Mouse (Mus musculus) NIH3T3 (cell line): Measurements from ENCODE around the gene Lrrc43.
"Not testable (repeated sequence)": the region's sequence is repeated elsewhere in the genome, so short reads cannot be mapped to it uniquely, and the experiment has no call there.

Experiments used
- DNase-seq: peaks from one replicate; pipeline ENCODE4 v3.0.0-alpha.2; 2012; ENCODE audit warnings: low read depth

Lrrc43 gene

DNA sequence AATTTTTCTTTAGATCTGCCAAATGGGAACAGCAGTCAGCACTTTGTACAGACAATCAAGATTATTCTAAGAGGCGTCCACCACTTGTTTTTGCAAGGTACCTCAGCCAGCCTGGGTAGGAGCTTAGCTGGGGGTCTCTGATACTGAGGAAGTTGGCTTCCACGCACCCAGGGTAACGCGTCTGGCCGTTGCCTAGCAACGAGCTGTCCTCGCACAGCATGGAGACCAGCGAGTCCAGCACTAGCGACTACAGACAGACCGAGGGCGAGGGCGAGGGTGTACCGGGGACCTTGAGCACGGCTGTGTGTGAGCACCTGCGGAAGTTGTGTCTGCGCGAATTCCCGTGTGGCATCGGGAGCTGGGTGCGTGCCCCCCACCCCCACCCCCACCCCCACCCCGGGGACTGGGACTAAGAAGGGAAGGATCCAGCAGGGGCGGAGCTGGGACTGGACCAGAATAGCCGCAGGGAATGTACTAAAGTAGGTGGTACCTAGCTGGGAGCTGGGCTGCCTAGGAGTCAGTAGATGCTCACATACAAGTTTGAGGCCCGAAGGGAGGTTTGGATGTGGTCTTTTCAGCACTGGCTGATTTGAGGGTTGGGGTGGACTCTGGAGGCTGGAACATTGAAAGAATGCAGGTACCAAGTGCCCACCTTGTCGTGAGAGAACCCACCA lies at the start of gene Lrrc43, which contains the start of gene Il31:
Lrrc43 (plus strand) TSS at position 194 of the 674 bp plus-strand sequence.
Il31 (minus strand) TSS at position 378 of the 674 bp plus-strand sequence.
- DNase-seq, result no peak

DNA sequence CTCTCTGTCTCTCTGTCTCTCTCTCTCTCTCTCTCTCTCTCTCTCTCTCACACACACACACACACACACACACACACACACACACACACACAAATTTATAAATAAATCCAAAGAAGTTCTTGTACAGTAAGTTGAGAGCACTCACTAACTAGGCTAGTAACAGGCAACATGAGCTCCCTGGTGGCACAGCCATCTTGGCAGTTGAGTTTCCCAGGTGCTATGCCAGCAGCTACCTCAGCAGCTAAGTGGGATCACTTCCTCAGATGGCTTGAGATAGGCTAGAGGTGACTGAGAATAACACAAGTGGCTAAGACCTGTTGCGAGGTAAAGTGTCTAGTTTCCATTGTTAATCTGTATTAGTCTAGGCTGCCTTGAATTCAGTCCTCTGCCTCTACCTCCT lies 49.8 kb upstream of the Lrrc43 start:
- DNase-seq, result no peak

DNA sequence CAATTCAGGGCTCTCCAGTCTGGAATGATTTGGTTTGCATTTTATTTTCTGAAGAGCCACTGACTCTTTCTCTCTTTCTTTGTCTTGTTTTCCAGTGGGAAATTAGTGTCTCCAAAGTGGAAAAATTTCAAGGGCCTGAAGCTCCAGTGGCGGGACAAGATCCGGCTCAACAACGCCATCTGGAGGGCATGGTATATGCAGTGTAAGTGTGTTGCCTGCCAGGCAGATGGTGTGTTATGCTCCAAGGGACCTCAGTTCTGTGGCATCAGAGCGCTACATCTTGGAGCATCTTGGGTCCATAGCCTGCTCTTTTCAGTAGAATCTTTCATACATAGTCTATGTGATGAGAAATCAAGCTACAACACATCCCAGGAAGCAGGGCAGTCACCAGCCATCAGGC lies 49.2 kb upstream of the Lrrc43 start:
- DNase-seq, result no peak

DNA sequence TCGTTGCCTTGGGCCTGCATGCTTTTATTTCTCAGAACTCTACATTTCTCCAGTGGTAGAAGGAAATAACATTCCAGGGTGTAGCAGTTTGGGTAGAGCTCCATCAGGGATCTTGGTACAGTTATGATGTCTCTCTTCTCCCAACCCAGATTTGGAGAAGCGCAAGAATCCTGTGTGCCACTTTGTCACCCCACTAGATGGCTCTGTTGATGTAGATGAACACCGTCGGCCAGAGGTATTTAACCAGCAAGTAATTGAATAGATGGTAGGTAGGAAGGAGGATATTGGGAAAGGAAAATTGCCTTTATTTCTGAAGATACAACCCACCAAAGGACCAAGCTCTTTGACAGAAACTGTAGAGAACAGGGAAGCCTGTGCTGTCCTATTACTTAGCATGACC lies 48.4 kb upstream of the Lrrc43 start:
- no peak for DNase-seq

DNA sequence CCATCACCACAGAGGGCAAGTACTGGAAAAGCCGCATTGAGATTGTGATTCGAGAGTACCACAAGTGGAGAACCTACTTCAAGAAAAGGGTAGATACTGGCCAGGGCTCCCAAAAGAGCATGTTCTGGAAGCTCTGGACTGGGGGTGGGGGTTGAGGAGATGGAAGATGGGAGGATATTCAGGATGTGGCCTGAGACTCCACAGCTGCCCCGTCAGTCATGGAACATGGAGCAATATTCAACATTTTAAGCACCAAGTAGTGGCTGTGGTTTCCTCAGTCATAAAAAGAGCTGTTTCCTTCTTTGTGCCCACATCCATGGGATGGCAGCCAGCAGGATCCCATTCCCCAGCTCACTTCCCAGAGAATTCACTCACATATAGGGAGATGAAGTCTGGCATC lies 46.8 kb upstream of the Lrrc43 start:
- DNase-seq, result no peak

DNA sequence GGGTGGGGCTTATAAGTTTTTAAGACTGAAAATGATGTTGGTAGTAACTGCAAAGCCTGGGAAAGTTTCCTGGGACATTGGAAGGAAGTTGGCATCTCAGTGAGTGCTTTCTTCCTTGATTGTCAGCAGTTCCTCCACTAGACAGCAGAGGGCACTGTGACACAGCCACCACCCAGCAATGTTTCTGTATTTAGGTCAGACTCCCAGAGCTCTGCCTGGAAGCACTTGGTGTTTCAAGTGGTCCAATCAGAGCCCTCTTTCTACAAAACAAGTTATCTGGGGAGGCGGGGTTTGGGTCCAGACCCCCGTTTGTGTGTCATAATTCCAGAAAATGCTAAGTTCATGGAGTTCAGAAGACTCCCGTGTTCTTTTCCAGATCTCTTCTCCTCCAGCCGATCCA lies 45.0 kb upstream of the Lrrc43 start:
- peak; percentile 88 for DNase-seq

DNA sequence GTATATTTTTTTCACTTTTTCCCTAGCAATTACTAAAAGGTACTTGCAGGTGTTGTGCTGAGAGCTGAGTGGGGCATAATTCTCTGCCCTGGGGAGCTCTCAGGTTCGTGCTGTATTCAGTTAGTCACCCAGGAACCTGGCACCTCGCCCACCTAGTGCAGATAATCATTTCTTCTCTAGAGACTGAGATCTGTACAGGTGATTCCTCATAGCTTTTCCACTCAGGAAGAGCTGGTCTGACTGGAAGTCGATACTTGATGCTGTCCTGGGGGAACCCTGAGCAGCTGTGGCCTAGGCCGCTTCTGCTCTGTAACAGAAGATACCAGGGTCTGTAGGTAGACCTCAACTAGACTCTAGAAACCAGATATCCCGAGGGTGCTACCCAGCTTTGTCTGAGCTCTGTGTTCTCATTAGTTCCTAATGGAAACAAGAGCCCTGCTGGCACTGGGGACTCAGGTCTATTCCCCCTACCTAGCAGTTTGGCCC lies 44.2 kb upstream of the Lrrc43 start:
- DNase-seq, result no peak

DNA sequence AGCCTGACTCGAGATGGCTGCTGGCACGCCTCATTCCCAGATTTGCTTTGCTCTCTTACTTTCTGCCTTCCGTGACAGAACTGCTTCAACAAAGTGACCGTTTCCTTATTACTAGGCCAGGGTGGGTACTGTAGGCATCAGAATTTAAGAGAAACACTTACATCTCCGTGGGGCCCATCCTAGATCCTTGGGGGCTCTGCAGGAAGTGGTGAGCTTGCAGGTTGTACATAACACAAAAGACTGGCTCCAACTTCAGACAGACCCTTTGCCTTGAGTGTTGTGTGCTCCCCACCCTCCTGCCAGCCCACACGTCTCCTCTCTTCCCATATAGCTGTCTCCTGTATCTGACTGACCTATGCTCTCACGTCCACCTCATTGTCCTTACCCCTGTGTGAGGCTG lies 37.2 kb upstream of the Lrrc43 start:
- DNase-seq, result no peak

DNA sequence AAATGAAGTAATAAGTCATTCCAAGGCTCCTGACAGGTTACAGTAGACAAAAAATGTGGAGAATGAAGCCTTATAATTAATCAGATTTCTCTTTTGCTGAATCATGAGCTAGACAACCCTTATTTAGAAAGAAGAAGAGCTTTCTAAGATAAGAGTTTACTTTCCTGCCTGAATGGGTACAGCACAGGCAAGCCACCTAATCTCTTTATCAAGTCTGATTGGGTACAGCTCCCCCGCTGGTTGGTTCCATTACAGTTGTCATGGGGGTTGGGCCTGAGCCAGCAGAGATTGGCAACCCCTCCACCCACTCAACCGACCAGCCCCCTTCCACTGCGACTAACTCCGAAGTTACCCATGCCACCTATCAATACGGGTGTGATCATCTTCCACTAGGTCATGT lies 27.7 kb upstream of the Lrrc43 start:
- DNase-seq, result no peak

DNA sequence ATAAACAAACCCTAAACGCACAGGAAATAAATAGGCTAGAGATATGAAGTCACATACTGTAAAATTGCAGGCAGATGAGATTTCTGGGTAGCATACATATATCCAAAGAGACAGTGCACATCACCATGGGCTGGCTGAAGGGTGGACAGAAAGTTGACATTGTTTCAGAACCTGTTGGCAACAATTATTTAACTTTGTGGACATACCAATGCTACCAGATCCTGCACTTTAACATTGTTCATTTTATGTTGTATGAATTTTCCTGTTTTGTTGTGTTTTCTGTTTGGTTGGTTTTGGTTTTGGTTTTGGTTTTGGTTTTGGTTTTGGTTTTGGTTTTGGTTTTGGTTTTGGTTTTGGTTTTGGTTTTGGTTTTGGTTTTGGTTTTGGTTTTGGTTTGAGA lies 24.5 kb upstream of the Lrrc43 start:
- DNase-seq, result no peak

DNA sequence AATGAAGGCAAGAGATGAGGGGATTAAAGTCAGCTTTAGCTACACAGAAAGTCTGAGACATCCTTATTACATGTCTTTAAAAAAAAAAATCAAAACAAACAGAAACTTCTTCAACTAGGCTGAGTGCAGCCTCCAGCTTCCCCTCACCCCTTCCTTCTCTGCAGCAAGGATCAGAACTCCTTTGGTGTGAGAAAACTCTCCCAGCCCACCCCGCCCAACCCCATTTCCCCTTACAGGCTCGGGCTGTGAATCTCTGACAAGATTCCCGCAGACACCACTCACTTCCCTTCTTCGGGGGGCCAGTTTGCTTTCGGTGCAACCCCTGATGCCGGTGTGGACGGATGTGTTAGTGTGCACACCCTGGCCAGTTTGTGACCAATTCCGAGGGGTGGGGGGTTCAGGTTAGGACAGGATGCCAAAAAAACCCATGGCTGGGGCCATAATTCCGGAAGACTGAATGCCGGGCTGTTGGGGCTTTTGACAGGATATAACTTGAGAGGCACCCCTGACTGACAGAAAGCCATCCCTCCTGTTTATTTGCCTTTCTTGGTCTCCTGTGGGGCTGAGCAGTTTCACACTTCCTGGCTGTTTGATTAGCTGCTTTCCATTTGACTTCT lies 18.2 kb upstream of the Lrrc43 start:
- DNase-seq, result no peak

DNA sequence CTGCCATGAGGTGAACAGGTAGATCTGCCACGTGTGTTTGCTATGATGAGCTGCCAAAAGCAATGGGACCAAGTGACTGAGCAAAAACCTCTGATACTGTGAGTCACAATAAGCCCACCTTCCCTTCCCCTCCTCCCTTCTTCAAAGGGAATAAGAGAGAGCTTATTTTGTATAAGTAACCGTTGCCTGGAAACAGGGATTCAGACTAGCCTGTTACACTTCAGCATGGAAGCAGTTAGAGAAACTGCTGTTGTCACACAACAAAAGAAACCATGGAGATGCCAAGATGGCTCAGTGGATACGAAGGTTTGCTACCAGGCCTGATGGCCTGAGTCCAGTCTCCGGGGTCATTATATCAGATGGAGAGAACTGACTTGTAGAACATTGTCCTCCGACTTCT lies 15.3 kb upstream of the Lrrc43 start:
- no peak for DNase-seq

DNA sequence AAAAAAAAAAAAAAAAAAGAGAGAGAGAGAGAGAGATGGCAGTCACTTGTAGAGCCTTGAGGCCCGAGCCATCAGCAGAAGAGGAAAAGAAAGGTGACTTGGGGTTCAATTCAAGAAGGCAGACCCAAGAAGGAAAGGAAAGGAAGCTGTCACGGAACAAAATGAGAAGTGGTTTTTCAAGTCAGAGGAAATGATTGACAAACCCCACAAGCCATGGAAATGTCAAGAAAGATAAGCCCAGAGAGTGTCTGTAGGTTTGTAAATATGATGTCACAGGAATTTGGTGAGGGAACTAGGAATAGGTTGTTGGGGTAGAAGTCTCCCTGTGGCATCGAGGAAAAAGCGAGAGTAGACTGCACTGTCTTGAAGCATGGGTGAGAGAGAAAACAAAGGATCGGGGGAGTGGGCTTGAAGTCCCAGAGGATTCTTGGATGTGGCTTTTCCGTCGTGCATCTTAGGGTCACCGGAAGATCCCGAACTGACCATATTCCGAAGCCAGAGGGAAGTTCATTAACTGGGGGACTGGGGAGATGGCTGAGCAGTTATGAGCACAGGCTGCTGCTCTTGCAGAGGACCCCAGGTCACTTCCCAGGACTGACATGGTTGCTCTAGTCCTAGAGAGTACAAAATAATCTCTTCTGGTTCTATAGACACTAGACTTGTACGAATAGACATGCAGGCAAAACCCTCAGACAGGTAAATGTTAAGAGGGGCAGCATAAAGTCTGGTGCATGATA lies 1.3 kb upstream of the Lrrc43 start:
- DNase-seq, result no peak

DNA sequence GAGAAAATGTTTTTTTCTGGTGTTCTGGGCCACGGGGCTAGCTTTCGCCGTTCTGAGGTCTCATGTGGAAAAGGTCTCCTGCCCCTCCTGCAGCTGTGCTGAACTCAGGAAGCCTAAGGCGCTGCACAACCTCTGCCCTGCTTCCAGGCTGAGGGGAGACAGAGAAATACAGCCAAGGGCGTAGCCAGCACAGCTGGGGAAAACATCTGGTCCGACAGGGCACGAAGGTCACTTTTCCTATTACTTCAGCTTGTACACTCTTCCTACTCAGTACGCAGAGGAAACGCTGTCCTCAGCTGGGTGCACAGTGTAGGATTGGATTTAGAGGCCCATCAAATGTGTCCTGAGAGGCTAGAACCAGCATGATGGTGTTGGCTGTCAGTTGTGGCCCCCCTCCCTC lies 830 bp downstream of the Lrrc43 start:
- no peak for DNase-seq

DNA sequence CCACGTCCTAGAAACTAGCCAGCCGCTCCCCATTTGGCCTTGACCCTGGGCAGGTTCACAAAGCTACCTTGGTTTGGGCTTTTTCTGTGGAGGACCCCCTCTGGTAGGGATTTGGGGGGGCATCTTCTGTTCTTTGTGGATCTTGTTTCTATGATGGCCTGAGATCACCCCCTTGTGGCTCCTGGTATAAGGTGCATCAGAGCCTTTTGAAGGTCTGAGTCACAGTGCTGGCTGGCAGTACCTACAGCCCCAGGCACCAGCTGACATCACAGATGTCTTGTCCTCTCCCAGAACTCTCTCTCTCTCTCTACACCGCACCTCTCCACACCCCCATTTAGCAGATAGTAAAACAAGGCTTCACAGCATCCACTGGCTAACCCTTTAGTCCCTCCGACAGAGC lies 10.6 kb downstream of the Lrrc43 start:
- DNase-seq, result peak; percentile 71

DNA sequence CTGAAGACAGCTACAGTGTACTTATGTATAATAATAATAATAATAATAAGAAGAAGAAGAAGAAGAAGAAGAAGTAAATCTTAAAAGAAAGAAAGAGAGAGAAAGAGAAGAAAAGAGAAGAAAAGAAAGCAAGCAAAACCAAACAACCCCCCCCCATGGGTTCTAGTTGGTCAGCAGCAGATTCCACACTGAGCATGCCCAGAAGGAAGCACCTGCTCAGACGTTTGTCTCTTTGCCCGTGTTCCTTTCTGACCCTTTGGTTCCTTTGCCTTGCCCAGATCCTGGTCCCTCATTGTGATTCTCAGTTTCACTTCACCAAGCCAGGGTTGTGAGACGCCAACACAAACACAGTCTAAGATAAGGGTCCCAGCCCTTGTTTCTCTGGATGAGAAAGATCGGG lies 12.9 kb downstream of the Lrrc43 start:
- no peak for DNase-seq

DNA sequence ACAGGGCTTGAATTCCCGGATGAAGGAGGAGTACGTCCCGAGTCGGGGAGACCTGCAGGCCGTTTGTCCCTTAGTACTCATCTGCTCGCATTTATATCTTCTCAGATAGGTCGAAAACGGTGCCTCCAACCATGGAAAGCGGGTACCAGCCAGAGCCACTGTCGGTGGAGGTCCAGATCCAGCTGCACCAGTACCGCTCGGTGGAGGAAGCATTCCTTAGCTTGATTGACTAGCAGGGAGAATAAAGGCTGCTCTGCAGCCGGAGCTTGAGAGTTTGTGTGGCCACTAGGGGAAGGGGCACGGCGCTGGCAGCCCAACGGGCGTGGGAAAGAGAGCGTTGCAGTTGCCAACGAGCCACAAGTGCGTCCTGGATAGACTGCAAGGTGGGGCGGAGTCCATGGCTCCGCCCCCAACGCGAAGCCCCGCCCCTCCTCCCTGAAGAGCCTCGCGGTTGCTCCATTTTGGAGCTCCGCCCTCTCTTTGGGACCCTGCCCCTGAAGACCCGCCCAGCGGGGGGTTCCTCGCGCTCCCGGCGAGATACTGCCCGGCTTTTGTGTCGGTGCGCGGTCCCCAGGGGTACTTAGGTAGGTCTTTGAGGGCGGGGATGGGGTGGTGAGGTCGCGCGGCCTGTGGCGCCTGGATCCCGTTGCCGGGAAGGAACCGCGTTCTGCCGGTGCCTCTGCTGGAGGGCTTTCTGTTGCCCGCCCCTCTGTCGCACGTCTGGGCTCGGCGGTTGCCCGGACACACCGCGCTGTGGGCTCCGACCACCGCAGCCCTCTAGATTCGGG lies 19.0 kb downstream of the Lrrc43 start:
- peak; percentile 85 for DNase-seq

DNA sequence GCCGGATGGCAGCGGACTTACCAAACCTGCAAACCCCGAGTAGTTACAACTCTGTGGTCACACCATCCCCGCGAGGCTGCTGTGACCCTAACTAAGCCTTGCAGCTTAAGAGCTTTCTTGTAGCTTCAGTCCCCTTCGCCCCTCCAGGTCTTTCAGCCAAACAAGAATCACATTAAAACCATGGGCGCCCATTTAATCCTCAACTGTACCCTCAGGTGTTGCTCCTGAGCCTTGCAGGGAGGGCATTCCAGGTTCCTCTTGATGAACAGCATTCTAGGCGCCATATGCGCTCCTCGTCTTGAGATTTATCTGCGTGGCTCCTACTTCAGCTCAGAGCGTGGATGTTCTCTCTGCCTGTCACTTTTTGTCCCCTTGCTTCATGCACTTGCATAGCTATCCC lies 19.8 kb downstream of the Lrrc43 start:
- DNase-seq, result no peak

DNA sequence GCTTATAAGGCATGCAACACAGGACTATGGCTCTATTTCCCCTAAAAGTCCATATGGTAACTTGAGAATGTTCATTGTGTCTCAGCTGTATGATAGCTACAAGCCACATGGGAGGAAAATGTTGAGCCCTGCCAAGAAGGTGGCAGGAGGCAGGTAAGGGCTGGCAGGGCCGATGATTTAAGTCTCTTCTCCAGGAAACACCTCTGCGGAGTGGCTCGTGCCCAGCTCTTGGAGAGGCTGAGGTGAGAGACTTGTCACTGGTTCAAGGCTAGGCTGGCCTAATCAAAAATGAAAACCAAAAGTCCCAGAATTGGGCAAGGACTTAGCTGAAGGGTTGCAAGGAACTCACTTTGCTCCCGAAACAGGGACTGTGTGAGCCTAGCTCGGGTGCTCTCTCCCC lies 21.1 kb downstream of the Lrrc43 start, which contains the start of gene B3gnt4:
B3gnt4 (plus strand) TSS at position 301 of the 400 bp plus-strand sequence.
- no peak for DNase-seq

DNA sequence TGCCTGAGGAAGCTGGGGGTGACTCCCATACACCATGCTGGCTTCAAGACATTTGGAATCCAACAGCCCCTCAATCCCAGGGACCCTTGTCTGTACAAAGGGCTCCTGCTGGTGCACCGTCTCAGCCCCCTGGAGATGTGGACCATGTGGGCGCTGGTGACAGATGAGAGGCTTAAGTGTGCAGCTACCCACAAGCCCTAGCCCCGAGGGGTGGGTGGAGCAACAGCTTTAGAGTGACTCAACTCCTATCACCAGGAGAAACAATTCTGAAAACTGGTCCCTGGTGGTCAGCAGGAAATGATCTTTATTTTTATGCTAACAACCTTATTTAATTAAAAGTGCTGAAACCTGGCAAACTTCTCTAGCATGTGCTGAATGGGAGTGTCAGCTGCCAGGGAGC lies 22.3 kb downstream of the Lrrc43 start:
- DNase-seq, result not testable (repeated sequence)

DNA sequence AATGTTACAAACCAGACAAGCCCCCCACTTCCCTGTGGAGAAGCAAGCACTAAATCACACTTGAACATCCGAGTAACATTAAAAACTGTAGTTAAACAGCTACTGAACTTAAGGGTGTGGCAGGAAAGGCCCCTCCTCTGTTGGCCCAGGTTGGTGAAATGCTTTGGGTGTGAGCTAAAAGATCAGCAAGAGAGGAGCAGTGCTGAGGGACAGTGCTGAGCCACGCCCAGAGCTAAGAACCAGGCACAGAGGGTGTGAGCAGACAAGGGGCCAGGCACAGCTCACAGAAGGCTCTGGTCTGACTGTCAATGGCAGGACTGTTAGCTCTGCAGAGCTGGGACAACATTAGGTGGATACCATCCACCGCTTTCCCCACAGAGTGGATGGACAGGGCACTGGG lies 23.0 kb downstream of the Lrrc43 start:
- no peak for DNase-seq

DNA sequence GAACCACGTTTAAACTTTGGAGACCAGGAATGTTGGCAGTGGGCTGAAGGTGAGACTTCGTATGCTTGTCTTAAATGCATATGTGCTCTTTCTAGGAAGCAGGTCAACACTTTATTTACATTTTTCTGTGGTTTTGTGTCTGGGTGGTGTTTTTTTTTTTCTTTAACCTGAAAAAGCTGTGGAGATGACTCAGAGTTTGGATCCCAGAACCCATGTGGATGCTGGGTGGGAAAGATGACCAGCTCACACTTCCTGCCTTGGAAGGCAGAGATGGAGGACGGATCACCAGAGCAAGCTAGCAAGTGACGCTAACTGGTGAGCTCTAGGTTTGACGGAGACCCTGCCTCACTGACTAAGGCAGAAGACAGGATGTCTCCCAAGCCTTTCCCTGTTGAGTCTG lies 25.8 kb downstream of the Lrrc43 start:
- DNase-seq, result peak; percentile 72
